Mouse (Mus musculus) E14TG2a.4 (cell line): ENCODE data around the gene Ubash3b.

Experiments used
- H3K27me3 ChIP-seq: 2 replicates; pipeline ENCODE4 v1.6.1; 2014; ENCODE audit warnings: low read length, control low read depth; ENCODE audit not compliant: insufficient read depth
- H3K36me3 ChIP-seq: 2 replicates; pipeline ENCODE4 v1.6.1; 2014; ENCODE audit warnings: low read length, control low read depth; ENCODE audit not compliant: insufficient read depth
- H3K4me1 ChIP-seq: replicated peaks from 2 replicates; pipeline ENCODE4 v1.6.1; 2014; ENCODE audit warnings: low read depth, low read length, control low read depth
- H3K4me3 ChIP-seq: replicated peaks from 2 replicates; pipeline ENCODE4 v1.5.1; 2014; ENCODE audit warnings: mild to moderate bottlenecking, low read length
- H3K9me3 ChIP-seq: 2 replicates; pipeline ENCODE4 v1.6.1; 2014; ENCODE audit warnings: low read length, control low read depth
- CTCF ChIP-seq: conservative IDR thresholded peaks from 2 replicates; pipeline ENCODE4 v1.5.1; 2014; ENCODE audit warnings: low read length
- NANOG ChIP-seq: IDR thresholded peaks from 2 replicates; pipeline ENCODE4 v1.6.1; 2014; ENCODE audit warnings: borderline replicate concordance, low read length, mixed read lengths
- POU5F1 ChIP-seq: IDR thresholded peaks from 2 replicates; pipeline ENCODE4 v1.6.1; 2014; ENCODE audit warnings: low read length, borderline replicate concordance

The Ubash3b gene

DNA sequence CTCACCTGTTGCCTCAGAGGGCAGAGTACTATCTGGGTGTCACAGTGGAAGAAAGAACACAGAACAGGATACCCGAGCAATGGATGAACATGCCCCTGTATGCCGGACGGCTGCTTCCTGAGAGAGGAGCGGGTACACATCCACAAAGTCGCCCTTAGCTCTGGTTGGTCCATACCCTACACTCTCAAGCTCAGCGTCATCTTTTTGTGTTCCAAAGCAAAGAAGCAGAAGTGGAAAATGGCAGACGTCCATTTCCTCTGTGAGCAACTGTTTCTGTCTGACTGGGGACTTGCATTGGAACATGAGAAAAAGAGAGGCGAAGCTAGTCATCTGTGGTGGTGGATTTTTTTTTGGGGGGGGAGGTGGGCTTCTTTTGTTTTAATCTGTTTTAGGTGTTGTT lies 30.9 kb downstream of the Ubash3b start:
- TF ChIP-seq POU5F1 (no peak), CTCF (no peak), NANOG (no peak)
- Histone ChIP-seq H3K4me3 (no peak overlapping the region), H3K27me3 (no peaks in the 10 kb centered on the region), H3K36me3 (no peaks in the 10 kb centered on the region), H3K4me1 (no peaks in the 10 kb centered on the region), H3K9me3 (no peaks in the 10 kb centered on the region)

DNA sequence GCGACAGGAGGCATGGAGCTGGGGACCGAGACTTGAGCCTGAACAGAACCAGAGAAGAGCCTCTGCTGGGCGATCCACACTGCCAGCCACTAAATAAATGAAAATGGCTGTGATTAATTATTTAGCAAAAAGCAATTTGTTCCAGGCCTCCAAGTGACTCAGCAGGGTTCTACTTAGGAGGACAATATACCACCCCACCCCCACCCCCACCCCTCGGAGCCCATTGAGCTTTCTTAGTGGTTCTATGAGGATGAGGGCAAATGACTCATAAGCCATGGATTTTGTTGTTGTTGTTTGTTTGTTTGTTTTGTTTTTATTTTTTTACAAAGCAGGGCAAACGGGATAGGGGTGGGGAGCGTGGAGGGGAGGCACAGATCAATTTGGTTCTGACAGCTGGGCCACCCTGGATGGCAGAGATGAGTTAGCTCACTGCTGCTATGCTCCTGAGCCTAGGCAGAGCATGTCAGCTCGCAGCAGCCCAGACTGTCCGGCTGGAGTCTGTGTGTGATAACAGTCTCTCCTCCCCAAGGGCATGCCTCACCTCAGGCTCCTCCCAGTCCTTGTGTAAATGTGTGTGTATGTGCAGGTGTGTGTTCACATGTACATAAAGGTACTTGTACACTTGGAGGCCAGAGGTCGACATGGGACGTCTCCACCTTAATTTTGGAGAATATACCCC lies 31.6 kb downstream of the Ubash3b start:
- Histone ChIP-seq H3K36me3 (no peaks in the 10 kb centered on the region), H3K9me3 (no peaks in the 10 kb centered on the region)
- no peak for TF ChIP-seq NANOG
- TF ChIP-seq CTCF, result no peak
- TF ChIP-seq POU5F1, result no peak

DNA sequence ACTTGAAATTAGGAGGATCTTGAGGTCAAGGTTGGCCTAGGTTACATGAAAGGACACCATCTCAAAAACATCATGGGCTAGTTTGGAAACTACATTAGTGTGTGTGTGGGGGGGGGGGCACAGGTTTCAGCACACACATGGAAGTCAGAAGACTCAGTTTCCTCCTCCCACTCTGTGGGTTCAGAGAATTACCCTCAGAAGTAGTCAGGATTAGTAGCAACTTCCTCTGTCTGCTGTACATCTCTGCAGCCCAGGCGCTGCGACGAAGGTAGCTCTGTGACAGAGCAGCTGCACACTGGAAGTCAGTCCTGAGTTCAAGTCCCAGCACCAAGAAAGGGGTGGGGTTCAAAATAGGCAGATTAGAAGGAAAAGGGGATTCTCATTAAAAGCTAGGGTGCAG lies 32.2 kb downstream of the Ubash3b start:
- no peak for TF ChIP-seq NANOG
- TF ChIP-seq CTCF, result no peak
- no peak for TF ChIP-seq POU5F1
- no peaks in the 10 kb centered on the region for H3K27me3 ChIP-seq
- H3K9me3 ChIP-seq, result no peaks in the 10 kb centered on the region
- no peaks in the 10 kb centered on the region for H3K4me1 ChIP-seq
- H3K4me3 ChIP-seq, result no peak overlapping the region
- no peaks in the 10 kb centered on the region for H3K36me3 ChIP-seq

More for the DNA sequence above, 31.6 kb downstream of the Ubash3b start:
- Histone ChIP-seq H3K4me1 (no peaks in the 10 kb centered on the region), H3K4me3 (no peak overlapping the region), H3K27me3 (no peaks in the 10 kb centered on the region)

DNA sequence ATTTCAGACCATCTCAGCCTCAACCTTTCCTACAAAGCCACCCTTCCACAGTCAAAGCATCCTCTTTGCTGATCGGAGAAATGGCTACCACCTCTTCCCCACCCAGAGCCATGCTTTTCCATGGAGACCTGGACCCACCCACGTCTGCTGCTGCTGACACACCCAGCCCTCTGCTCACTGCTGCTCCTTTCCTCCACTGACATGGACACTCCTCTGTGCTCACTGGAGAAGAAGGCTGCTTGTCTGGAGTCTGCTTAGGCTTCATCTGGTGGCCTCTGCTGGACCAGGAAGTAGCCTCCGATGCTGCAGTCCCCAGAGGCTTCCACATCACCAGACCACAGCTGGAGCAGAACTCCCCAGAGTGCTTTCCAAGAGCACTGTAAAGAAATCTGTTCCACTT lies 34.8 kb downstream of the Ubash3b start:
- no peaks in the 10 kb centered on the region for H3K27me3 ChIP-seq
- H3K9me3 ChIP-seq, result no peaks in the 10 kb centered on the region
- TF ChIP-seq NANOG (no peak), POU5F1 (no peak), CTCF (no peak)
- H3K4me1 ChIP-seq, result no peaks in the 10 kb centered on the region
- H3K4me3 ChIP-seq, result no peak overlapping the region
- H3K36me3 ChIP-seq, result no peaks in the 10 kb centered on the region

- TF ChIP-seq CTCF, result no peak
- H3K27me3 ChIP-seq, result no peaks in the 10 kb centered on the region
- no peaks in the 10 kb centered on the region for H3K9me3 ChIP-seq
- no peaks in the 10 kb centered on the region for H3K4me1 ChIP-seq
- no peak overlapping the region for H3K4me3 ChIP-seq
- H3K36me3 ChIP-seq, result no peaks in the 10 kb centered on the region
These were observed 37.2 kb downstream of the Ubash3b start for GRCm38 (mm10) chr9:41124305-41124704.

DNA sequence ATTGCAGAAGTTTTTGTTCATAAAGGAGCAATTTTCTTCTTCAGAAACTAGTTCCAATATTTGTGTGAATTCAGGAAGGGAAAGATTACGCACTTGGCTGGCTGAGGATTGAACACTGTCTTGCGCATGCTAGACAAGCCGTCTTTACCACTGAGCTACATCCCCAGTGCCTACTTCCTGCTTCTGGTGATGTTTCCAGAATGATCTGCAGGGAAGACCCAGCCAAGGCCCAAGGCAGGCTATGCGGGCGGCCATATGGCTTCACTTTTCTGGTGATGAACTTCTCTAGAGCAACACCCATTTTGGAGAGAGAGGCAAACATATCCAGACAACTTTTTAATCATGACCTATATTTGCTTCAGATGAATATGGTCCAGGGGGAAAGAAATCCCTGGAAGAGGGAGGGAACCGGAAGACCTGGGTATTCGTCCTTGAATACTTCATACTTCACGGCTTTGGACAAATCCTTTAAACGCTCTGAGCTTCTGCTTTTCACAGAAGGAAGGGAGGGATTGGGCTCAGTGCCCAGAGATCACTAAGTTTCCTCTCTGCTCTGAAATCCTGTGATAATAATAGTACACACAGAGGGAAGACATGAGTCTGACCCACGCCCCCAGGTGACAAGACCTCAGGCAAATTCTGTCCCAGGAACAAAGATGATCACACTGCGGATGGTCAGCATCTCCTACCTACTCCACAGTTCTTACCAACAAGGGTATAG lies 38.9 kb downstream of the Ubash3b start:
- TF ChIP-seq POU5F1 (no peak), CTCF (no peak), NANOG (no peak)
- no peaks in the 10 kb centered on the region for H3K4me1 ChIP-seq
- H3K27me3 ChIP-seq, result no peaks in the 10 kb centered on the region
- no peaks in the 10 kb centered on the region for H3K9me3 ChIP-seq
- H3K4me3 ChIP-seq, result no peak overlapping the region
- H3K36me3 ChIP-seq, result no peaks in the 10 kb centered on the region

DNA sequence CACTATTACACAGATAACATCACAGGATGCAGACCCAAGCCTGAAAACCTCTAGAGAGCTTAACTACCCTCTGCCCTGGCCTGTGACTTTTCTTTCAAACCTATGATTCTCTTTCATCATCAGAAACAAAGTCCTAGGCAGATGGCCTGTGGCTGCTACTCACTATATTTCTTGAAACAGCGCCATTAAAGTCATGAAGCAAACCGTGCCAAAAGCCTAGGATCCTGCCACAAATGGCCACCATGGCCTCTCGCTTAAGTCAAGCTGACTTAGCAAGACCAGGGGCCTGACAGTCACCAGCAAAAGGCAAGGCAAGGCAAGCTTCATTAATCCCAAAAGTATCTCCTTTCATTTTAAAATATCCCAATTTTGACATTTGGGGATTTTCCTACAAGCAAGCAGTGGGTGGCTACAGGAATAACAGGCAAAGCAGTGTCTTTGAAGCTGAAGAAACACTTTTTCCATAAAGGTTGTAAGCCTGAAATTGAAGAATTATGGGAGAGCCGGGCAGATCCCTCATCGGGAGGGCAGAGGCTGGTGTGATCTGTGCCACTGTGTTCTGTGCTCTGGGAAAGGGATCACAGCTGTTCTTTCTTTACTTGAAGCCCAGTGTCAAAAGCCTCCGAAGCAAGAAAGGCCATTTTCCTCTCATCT lies 39.7 kb downstream of the Ubash3b start:
- H3K4me1 ChIP-seq, result no peaks in the 10 kb centered on the region
- H3K27me3 ChIP-seq, result no peaks in the 10 kb centered on the region
- H3K36me3 ChIP-seq, result no peaks in the 10 kb centered on the region
- no peak overlapping the region for H3K4me3 ChIP-seq
- no peak for TF ChIP-seq NANOG
- TF ChIP-seq POU5F1, result no peak
- TF ChIP-seq CTCF, result no peak
- no peaks in the 10 kb centered on the region for H3K9me3 ChIP-seq

DNA sequence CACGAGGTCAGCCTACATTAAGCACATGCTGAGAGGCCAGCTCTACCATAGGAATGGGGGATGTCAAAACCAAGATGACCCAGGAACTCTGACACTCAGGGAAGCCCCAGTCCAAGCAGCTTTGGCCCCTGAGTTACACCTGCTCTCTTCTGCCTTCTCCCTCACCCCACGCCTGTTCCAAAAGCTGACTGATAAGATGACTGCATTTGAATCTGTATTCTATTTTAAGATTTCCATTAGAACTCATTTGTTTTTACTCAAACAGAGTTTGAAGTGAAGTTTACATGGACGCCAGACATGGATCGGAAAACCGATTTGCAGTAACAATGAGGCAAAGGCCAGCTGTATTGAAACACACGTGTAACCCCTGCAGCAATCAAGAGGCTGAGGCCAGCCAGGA lies 41.5 kb downstream of the Ubash3b start:
- no peaks in the 10 kb centered on the region for H3K9me3 ChIP-seq
- no peaks in the 10 kb centered on the region; the same call in 1 of the 2 replicates for H3K27me3 ChIP-seq
- no peaks in the 10 kb centered on the region for H3K4me1 ChIP-seq
- no peak overlapping the region for H3K4me3 ChIP-seq
- no peaks in the 10 kb centered on the region for H3K36me3 ChIP-seq
- TF ChIP-seq POU5F1, result no peak
- no peak for TF ChIP-seq CTCF
- TF ChIP-seq NANOG, result no peak

DNA sequence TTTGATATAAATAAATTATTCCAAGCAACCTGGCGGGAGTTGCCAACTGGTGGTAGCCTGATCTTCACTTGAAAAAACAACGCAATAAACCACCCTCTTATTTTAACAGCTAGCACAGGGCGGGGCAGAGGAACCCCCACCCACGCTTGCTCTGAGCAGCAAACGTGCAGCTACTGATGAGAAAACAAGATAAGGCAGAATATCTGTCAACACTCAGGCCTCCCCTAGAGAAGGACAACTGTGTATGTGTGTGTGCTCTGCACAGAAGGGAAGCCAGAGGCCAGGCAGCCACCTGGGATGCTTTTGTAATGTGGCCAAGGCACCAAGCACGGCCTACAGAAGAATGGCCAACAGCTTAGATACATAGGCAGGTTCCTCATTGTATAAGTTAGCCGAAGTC lies 43.4 kb downstream of the Ubash3b start:
- TF ChIP-seq POU5F1 (no peak), CTCF (no peak), NANOG (no peak)
- H3K27me3 ChIP-seq, result no peaks in the 10 kb centered on the region; the same call in 1 of the 2 replicates
- no peak overlapping the region for H3K4me3 ChIP-seq
- H3K9me3 ChIP-seq, result no peaks in the 10 kb centered on the region
- H3K4me1 ChIP-seq, result no peaks in the 10 kb centered on the region
- no peaks in the 10 kb centered on the region for H3K36me3 ChIP-seq
